Comparison of ENCODE assay signal across 14 mouse cellular contexts in the genomic region with DNA sequence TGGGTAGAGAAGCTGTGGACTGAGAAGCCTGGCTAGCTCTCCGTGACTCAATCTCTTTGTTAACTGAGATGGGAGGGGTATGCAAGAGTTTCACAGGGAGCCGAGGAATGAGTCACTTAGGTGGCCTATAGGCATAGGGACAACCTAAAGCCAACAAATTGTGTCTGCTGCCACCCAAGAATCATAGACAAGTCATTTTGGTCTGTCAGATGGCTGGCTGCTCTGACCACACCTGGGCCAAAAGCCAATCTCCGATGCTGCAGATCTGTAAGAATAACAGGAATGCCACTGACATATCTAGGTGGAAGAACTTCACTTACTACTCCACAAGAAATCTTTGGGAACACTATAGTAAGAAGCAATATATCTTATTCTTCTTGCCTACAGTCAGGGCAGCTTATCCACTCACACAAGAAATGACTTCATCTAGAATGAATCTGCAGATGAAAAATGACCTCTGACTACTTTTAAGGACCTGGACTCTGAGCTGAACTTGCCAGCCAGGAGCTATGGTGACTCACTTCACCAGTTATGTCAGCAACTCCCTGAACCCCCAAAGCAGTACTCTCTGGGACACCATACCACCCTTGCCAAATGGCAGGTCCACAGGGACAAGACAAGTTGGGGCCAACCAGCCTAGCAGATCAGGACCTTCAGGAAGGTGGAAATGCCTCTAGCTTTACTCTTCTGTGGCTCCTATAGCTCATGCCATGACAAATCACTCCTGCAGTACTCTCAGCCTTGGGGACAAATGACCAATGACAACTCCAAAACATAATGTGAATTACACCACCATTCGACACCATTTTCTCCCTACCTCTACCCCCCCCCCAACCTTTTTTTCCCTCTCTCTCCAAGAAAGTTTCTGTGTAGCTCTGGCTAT. TPM values are rescaled to one million over a fixed set of nuclear protein-coding genes. Genes with fewer than 3 reads are reported as not detected.
DNase-seq lines count a peak whose midpoint lies in the region; ATAC-seq and TF ChIP-seq lines count a peak whose summit lies in the region.
"Had no signal": no experiment of that assay in that cellular context is flagged by ENCODE, and none has a peak within 500 bp of the region (broad histone marks: within the 10 kb centered on the region; RNA-seq: fewer than 3 reads in every experiment).

No protein-coding gene starts in this region.

- H3K9ac ChIP-seq in liver, embryonic 13.5 days = no peak overlapping the region
- H3K9ac ChIP-seq in midbrain, embryonic 16.5 days (ENCODE audit: low read depth, low read length) = no peak overlapping the region
- H3K9ac ChIP-seq: embryonic facial prominence, embryonic 12.5 days; forebrain, postnatal 0 days; hindbrain, embryonic 12.5 days had no signal

- peaks cover 18% of the 10 kb centered on the region for H3K4me1 ChIP-seq in cerebellum, adult 2 months (ENCODE audit: control insufficient read depth, insufficient read depth, low read length)
- peaks cover 97% of the 10 kb centered on the region for H3K4me1 ChIP-seq in liver, embryonic 13.5 days (replicated peaks)
- peaks cover 23% of the 10 kb centered on the region for H3K4me1 ChIP-seq in midbrain, embryonic 16.5 days (ENCODE audit: control insufficient read depth, insufficient read depth, low read length)

- peak; percentile 48 to 68 for DNase-seq in cerebellum, adult 2 months
- DNase-seq in cerebellum, adult 8-10 months = no peak
- peak; percentile 31 to 33 for DNase-seq in heart, postnatal 36 days
- DNase-seq in heart, adult 8-10 months (ENCODE audit: low spot score) = no peak
- DNase-seq in Muller cell, postnatal 12 days (ENCODE audit: inconsistent ontology term) = peak; percentile 62
- DNase-seq in liver, embryonic 13.5 days = no peak
- no peak for DNase-seq in urinary bladder, postnatal 25 days (ENCODE audit: low spot score)
- DNase-seq: forebrain, postnatal 0 days; thymus, postnatal 36 days had no signal

- ATAC-seq in liver, embryonic 13.5 days (ENCODE audit: low read depth) = no peak
- no peak for ATAC-seq in midbrain, embryonic 16.5 days
- ATAC-seq: forebrain, postnatal 0 days had no signal

- H3K27me3 ChIP-seq in cerebellum, adult 2 months (ENCODE audit: control insufficient read depth, insufficient read depth, low read length) = no peaks in the 10 kb centered on the region
- H3K27me3 ChIP-seq in liver, embryonic 13.5 days = no peaks in the 10 kb centered on the region
- no peaks in the 10 kb centered on the region for H3K27me3 ChIP-seq in midbrain, embryonic 16.5 days (ENCODE audit: control insufficient read depth, insufficient read depth, low read depth, low read length)
- H3K27me3 ChIP-seq: embryonic facial prominence, embryonic 12.5 days; hindbrain, embryonic 12.5 days had no signal

- TF ChIP-seq CTCF in cerebellum, adult 2 months (IDR thresholded peaks at IDR 0.05; ENCODE audit: borderline replicate concordance, insufficient read depth, low read depth, low read length) = no peak

- intact Hi-C loops in heart, postnatal 36 days (cut with DNase I) = loop anchor here (5.0 kb wide), 1 partner anchor 32 kb away; no protein-coding TSS in a partner anchor

- H3K36me3 ChIP-seq in liver, embryonic 13.5 days = peaks cover 75% of the 10 kb centered on the region
- H3K36me3 ChIP-seq in midbrain, embryonic 16.5 days (ENCODE audit: control insufficient read depth, insufficient read depth, low read length) = peaks cover 21% of the 10 kb centered on the region

- no peaks in the 10 kb centered on the region for H3K9me3 ChIP-seq in liver, embryonic 13.5 days (replicated peaks)
- H3K9me3 ChIP-seq in midbrain, embryonic 16.5 days (replicated peaks; ENCODE audit: control insufficient read depth, low read length, poor library complexity, severe bottlenecking) = no peaks in the 10 kb centered on the region
- H3K9me3 ChIP-seq: embryonic facial prominence, embryonic 12.5 days; hindbrain, embryonic 12.5 days had no signal

- WGBS in cerebellum, adult 2 months = 25% methylated on average over 4 of the region's 4 CpGs
- 81% methylated on average over 4 of the region's 4 CpGs for WGBS in liver, embryonic 13.5 days (ENCODE audit: insufficient replicate concordance)
- WGBS in midbrain, embryonic 16.5 days = 88% methylated on average over 4 of the region's 4 CpGs

- no peak overlapping the region for H3K27ac ChIP-seq in cerebellum, adult 2 months (ENCODE audit: insufficient read depth, low read length)
- H3K27ac ChIP-seq in liver, embryonic 13.5 days = peak overlapping the region; percentile 97
- H3K27ac ChIP-seq in midbrain, embryonic 16.5 days (ENCODE audit: low read length) = no peak overlapping the region
- H3K27ac ChIP-seq: embryonic facial prominence, embryonic 12.5 days; hindbrain, embryonic 12.5 days; layer of hippocampus, adult 2 months had no signal

- TF ChIP-seq POLR2A in cerebellum, adult 2 months (IDR thresholded peaks at IDR 0.05; ENCODE audit: borderline replicate concordance, insufficient read depth, low read length) = no peak

- H3K4me2 ChIP-seq in liver, embryonic 13.5 days = no peak overlapping the region
- H3K4me2 ChIP-seq in midbrain, embryonic 16.5 days (ENCODE audit: low read length) = no peak overlapping the region
- H3K4me2 ChIP-seq: embryonic facial prominence, embryonic 12.5 days; hindbrain, embryonic 12.5 days had no signal

- H3K4me3 ChIP-seq in cerebellum, adult 2 months (replicated peaks; ENCODE audit: insufficient read depth, low read depth, low read length) = no peak overlapping the region
- no peak overlapping the region for H3K4me3 ChIP-seq in liver, embryonic 13.5 days (replicated peaks)
- no peak overlapping the region for H3K4me3 ChIP-seq in midbrain, embryonic 16.5 days (ENCODE audit: low read depth, low read length)
- H3K4me3 ChIP-seq: embryonic facial prominence, embryonic 12.5 days; hindbrain, embryonic 12.5 days; layer of hippocampus, adult 2 months had no signal

RNA-seq across cellular contexts. Expression of a gene that starts 6.4 kb away (rescaled TPM):
- polyA plus RNA-seq in cerebellum, adult 2 months (2012; rRNA removed) = 110 and 111 TPM in 2 replicates
- total RNA-seq in heart, postnatal 36 days (2021) = 10 to 100 TPM; 57.9 to 64.8 TPM
- 10 to 100 TPM; 52.1 to 61.2 (median 56.3) TPM for total RNA-seq in heart, adult 8-10 months (2022)
- polyA plus RNA-seq in liver, embryonic 13.5 days (2015; fragmentation: Nextera tagmentation; extraction: Ambion mirVana) = 36.8 and 46.3 TPM in 2 replicates
- 153 and 161 TPM in 2 replicates for polyA plus RNA-seq in midbrain, embryonic 16.5 days (2015; fragmentation: Nextera tagmentation; extraction: Ambion mirVana)

RNA-seq across cellular contexts. Expression of a gene that starts 36.4 kb away (rescaled TPM):
- polyA plus RNA-seq in cerebellum, adult 2 months (2012; rRNA removed) = 1.6 and 1.9 TPM in 2 replicates
- total RNA-seq in heart, postnatal 36 days (2021) = 1 to 10 TPM; 1.3 to 1.9 TPM
- total RNA-seq in heart, adult 8-10 months (2022) = 1 to 10 TPM; 1.0 to 3.7 (median 1.3) TPM
- polyA plus RNA-seq in liver, embryonic 13.5 days (2015; fragmentation: Nextera tagmentation; extraction: Ambion mirVana) = 71.4 and 81.7 TPM in 2 replicates
- polyA plus RNA-seq in midbrain, embryonic 16.5 days (2015; fragmentation: Nextera tagmentation; extraction: Ambion mirVana) = 9.0 and 10.0 TPM in 2 replicates

RNA-seq across cellular contexts. Expression of a gene that starts 52.0 kb away (rescaled TPM):
- polyA plus RNA-seq in cerebellum, adult 2 months (2012; rRNA removed) = 4.4 TPM in 2 replicates
- 1 to 10 TPM in 1 of 2 experiments, under 1 TPM in 1; 0.79 to 1.6 TPM for total RNA-seq in heart, postnatal 36 days (2021)
- 1 to 10 TPM in 2 of 4 experiments, under 1 TPM in 2; 0.72 to 1.7 (median 1.2) TPM for total RNA-seq in heart, adult 8-10 months (2022)
- 1.8 TPM in 2 replicates for polyA plus RNA-seq in liver, embryonic 13.5 days (2015; fragmentation: Nextera tagmentation; extraction: Ambion mirVana)
- 6.8 and 7.1 TPM in 2 replicates for polyA plus RNA-seq in midbrain, embryonic 16.5 days (2015; fragmentation: Nextera tagmentation; extraction: Ambion mirVana)

RNA-seq across cellular contexts. Expression of a gene that starts 54.5 kb away (rescaled TPM):
- polyA plus RNA-seq in cerebellum, adult 2 months (2012; rRNA removed) = 0.11 and 0.19 TPM in 2 replicates
- under 1 TPM; 0.38 to 0.61 TPM for total RNA-seq in heart, postnatal 36 days (2021)
- under 1 TPM in 2 of 4 experiments, not detected in 2; 0.37 to 0.49 TPM for total RNA-seq in heart, adult 8-10 months (2022)
- polyA plus RNA-seq in liver, embryonic 13.5 days (2015; fragmentation: Nextera tagmentation; extraction: Ambion mirVana) = 0.39 and 0.53 TPM in 2 replicates
- polyA plus RNA-seq in midbrain, embryonic 16.5 days (2015; fragmentation: Nextera tagmentation; extraction: Ambion mirVana) = not detected in 2 replicates
- total RNA-seq: forebrain, postnatal 0 days; layer of hippocampus, adult 2 months had no signal
- polyA plus RNA-seq: forebrain, postnatal 0 days; hindbrain, embryonic 12.5 days; limb, embryonic 11.5 days had no signal

Comparison
In these comparisons a context has a peak if more than half of its experiments do, and no peak if none do; other contexts are left out.
1. DNase-seq: peak in cerebellum, adult 2 months (2 of 2), heart, postnatal 36 days (2 of 2) and Muller cell, postnatal 12 days (single experiment); none in cerebellum, adult 8-10 months (single experiment), heart, adult 8-10 months (single experiment), liver, embryonic 13.5 days (single experiment) and urinary bladder, postnatal 25 days (single experiment).